Mouse (Mus musculus) kidney, postnatal 25 days (tissue): ENCODE measurements at regions not wholly inside any gene's neighbourhood (a gene's known extent, or its start where the extent isn't known, plus 50 kb on each side); places are given as distances from the start of the nearest gene placed in this dataset.

Experiments used
- DNase-seq, 2 experiments: peaks; one replicate each; pipeline ENCODE4 v3.0.0; 2021; ENCODE audit warnings: mixed read lengths in 2 of 2

- DNase-seq = peak in 1 of 2 experiments; percentile 50
Observed at GRCm38 (mm10) chr3:52640250-52641147, 372.4 kb downstream of the Foxo1 start.

- no peak for DNase-seq
Observed at GRCm38 (mm10) chr3:52638816-52639215, 370.7 kb downstream of the Foxo1 start.

GRCm38 (mm10) chr3:52634353-52634752, 366.2 kb downstream of the Foxo1 start:
- peak; percentile 45 to 65 for DNase-seq

- DNase-seq = no peak
Observed at GRCm38 (mm10) chr3:52633491-52634100, 365.5 kb downstream of the Foxo1 start.

- DNase-seq = no peak
Observed at GRCm38 (mm10) chr3:52632635-52633034, 364.5 kb downstream of the Foxo1 start.

GRCm38 (mm10) chr3:52630209-52630608, 362.1 kb downstream of the Foxo1 start:
- no peak for DNase-seq

GRCm38 (mm10) chr3:52625125-52625524, 357.0 kb downstream of the Foxo1 start:
- DNase-seq = no peak

- peak in 1 of 2 experiments; percentile 77 for DNase-seq
Observed at GRCm38 (mm10) chr3:52622530-52622929, 354.4 kb downstream of the Foxo1 start.

GRCm38 (mm10) chr3:52621936-52622335, 353.8 kb downstream of the Foxo1 start:
- DNase-seq = no peak

GRCm38 (mm10) chr3:52618925-52619224, 350.7 kb downstream of the Foxo1 start:
- no peak for DNase-seq

- no peak for DNase-seq
Observed at GRCm38 (mm10) chr3:52618212-52618924, 350.2 kb downstream of the Foxo1 start.

- peak; percentile 69 to 90 for DNase-seq
Observed at GRCm38 (mm10) chr3:52617413-52618149, 349.4 kb downstream of the Foxo1 start.

- no peak for DNase-seq
Observed at GRCm38 (mm10) chr3:52611881-52612280, 343.7 kb downstream of the Foxo1 start.

- no peak for DNase-seq
Observed at GRCm38 (mm10) chr3:52610466-52610865, 342.3 kb downstream of the Foxo1 start.

- no peak for DNase-seq
Observed at GRCm38 (mm10) chr3:52608086-52608426, 339.9 kb downstream of the Foxo1 start.

- DNase-seq = no peak
Observed at GRCm38 (mm10) chr3:52607379-52608085, 339.4 kb downstream of the Foxo1 start.

GRCm38 (mm10) chr3:52605261-52605771, 337.2 kb downstream of the Foxo1 start:
- DNase-seq = peak; percentile 21 to 73

- peak in 1 of 2 experiments; percentile 47 for DNase-seq
Observed at GRCm38 (mm10) chr3:52603244-52603704, 335.1 kb downstream of the Foxo1 start.

- DNase-seq = peak in 1 of 2 experiments; percentile 52
Observed at GRCm38 (mm10) chr3:52601011-52601745, 333.0 kb downstream of the Foxo1 start.

- DNase-seq = peak in 1 of 2 experiments; percentile 35
Observed at GRCm38 (mm10) chr3:52600581-52600980, 332.4 kb downstream of the Foxo1 start.

- DNase-seq = no peak
Observed at GRCm38 (mm10) chr3:52600146-52600545, 332.0 kb downstream of the Foxo1 start.
